Mouse (Mus musculus) liver, adult 2 months (tissue): ENCODE data around the gene Adgrl1. TPM values are rescaled to one million over a fixed set of nuclear protein-coding genes. Genes with fewer than 3 reads are reported as not detected.

ENCODE experiments used
- DNase-seq: peaks from one replicate; pipeline ENCODE4 v3.0.0-alpha.2; 2011; ENCODE audit warnings: low read depth, low spot score; ENCODE audit errors: extremely low read depth
- H3K27ac ChIP-seq: fragments of 200-500 bp; replicated peaks from 2 replicates; pipeline ENCODE4 v1.5.1; 2012; ENCODE audit warnings: low read depth, mild to moderate bottlenecking, control low read depth, inconsistent platforms, low read length; ENCODE audit not compliant: insufficient read depth
- H3K27me3 ChIP-seq: fragments of 200-500 bp; 2 replicates; pipeline ENCODE4 v1.6.1; 2012; ENCODE audit warnings: mild to moderate bottlenecking, moderate library complexity, low read length, inconsistent platforms; ENCODE audit not compliant: control insufficient read depth, insufficient read depth
- H3K36me3 ChIP-seq: fragments of 200-500 bp; 2 replicates; pipeline ENCODE4 v1.6.1; 2012; ENCODE audit warnings: low read length, inconsistent platforms; ENCODE audit not compliant: control insufficient read depth, insufficient read depth
- H3K4me1 ChIP-seq: fragments of 200-500 bp; 2 replicates; pipeline ENCODE4 v1.6.1; 2011; ENCODE audit warnings: low read length; ENCODE audit not compliant: control insufficient read depth, insufficient read depth
- H3K4me3 ChIP-seq: fragments of 200-500 bp; 2 replicates; pipeline ENCODE4 v1.5.1; 2011; ENCODE audit warnings: low read depth, mild to moderate bottlenecking, control low read depth, low read length, moderate library complexity; ENCODE audit not compliant: insufficient read depth
- H3K79me2 ChIP-seq: fragments of 200-500 bp; 2 replicates; pipeline ENCODE4 v1.6.1; 2012; ENCODE audit warnings: inconsistent platforms, mild to moderate bottlenecking, low read length, moderate library complexity; ENCODE audit not compliant: control insufficient read depth, insufficient read depth
- H3K9ac ChIP-seq: fragments of 200-500 bp; 2 replicates; pipeline ENCODE4 v1.6.1; 2012; ENCODE audit warnings: low read depth, mild to moderate bottlenecking, control low read depth, inconsistent platforms, low read length
- CTCF ChIP-seq: fragments of 200-500 bp; IDR thresholded peaks from 2 replicates; pipeline ENCODE4 v1.5.1; 2011; ENCODE audit warnings: low read depth, low read length, control low read depth
- POLR2A ChIP-seq: fragments of 200-500 bp; IDR thresholded peaks from 2 replicates; pipeline ENCODE4 v1.6.1; 2011; ENCODE audit warnings: low read length, control low read depth; ENCODE audit not compliant: insufficient read depth; ENCODE audit errors: extremely low read depth
- WGBS: fragments of 180-500 bp; shearing (Covaris S2); methylation state at CpG from one replicate; pipeline ENCODE4 v1.1.7; 2018; 5-methylcytosine and 5-hydroxymethylcytosine counted together
- polyA plus RNA-seq: library from polyadenylated mRNA; depleted of rRNA; stranded (reverse); fragments of >200 nt; gene quantifications from 2 replicates; pipeline ENCODE4 v1.2.3, GENCODE M21; 2012
- total RNA-seq: library from RNA; depleted of rRNA; stranded (reverse); fragments of >200 nt; gene quantifications from 2 replicates; pipeline ENCODE4 v1.2.3, GENCODE M21; 2014

Gene Adgrl1
- total and polyA plus RNA-seq, 2 experiments: 1.6 to 3.5 TPM

DNA sequence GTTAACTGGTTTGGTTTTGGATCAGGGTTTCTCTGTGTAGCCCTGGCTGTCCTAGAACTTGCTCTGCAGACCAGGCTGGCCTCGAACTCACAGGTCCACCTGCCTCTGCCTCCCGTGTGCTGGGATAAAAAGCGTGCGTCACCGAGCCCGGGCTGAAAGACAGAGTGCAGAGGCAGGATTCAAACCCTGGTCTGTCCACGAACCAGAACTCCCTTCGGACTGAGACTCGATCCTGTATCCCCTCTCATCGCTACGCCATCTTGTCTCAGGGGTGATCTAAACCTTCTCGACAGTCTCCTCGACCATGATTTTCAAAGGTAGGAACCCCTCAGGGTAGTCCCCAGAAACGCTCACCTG lies 54.8 kb downstream of the Adgrl1 start:
- H3K27me3 ChIP-seq: no peaks in the 10 kb centered on the region
- TF ChIP-seq CTCF: no peak
- TF ChIP-seq POLR2A: no peak
- H3K36me3 ChIP-seq: no peaks in the 10 kb centered on the region
- DNase-seq: no peak
- WGBS: under 1% methylated on average over 14 of the region's 14 CpGs
- H3K4me1 ChIP-seq: 0 out of 2 replicates have a peak, but pooled peaks cover 1% of the 10 kb centered on the region
- peak overlapping the region; percentile 75 for H3K9ac ChIP-seq
- peak overlapping the region; percentile 58 for H3K4me3 ChIP-seq
- peak overlapping the region; percentile 89 for H3K27ac ChIP-seq
- H3K79me2 ChIP-seq: no peaks in the 10 kb centered on the region

GRCm38 (mm10) chr8:83955106-83955957 lies 55.4 kb downstream of the Adgrl1 start, which contains the start of the genes Gm10644 and Asf1b:
TSS of gene Gm10644 (minus strand) at chr8:83955205.
TSS of gene Asf1b (plus strand) at chr8:83955507.
- Histone ChIP-seq H3K27me3 (no peaks in the 10 kb centered on the region), H3K79me2 (no peaks in the 10 kb centered on the region), H3K36me3 (no peaks in the 10 kb centered on the region), H3K27ac (peak within 1 kb of the TSS; percentile 89), H3K4me3 (peak within 1 kb of the TSS; percentile 75), H3K9ac (peak within 1 kb of the TSS; percentile 75), H3K4me1 (0 out of 2 replicates have a peak, but pooled peaks cover 1% of the 10 kb centered on the region)
- under 1% methylated on average over 75 of the region's 75 CpGs for WGBS
- TF ChIP-seq CTCF: peak; percentile 86
- peak; percentile 64; the same call in 1 of the 2 replicates for TF ChIP-seq POLR2A
- DNase-seq: peak; percentile 99

GRCm38 (mm10) chr8:83955958-83956218 lies 56.0 kb downstream of the Adgrl1 start:
- Histone ChIP-seq H3K36me3 (no peaks in the 10 kb centered on the region), H3K4me3 (peak overlapping the region; percentile 75), H3K27ac (no peak overlapping the region), H3K79me2 (no peaks in the 10 kb centered on the region), H3K4me1 (0 out of 2 replicates have a peak, but pooled peaks cover 1% of the 10 kb centered on the region), H3K9ac (peak overlapping the region; percentile 3; the same call in 1 of the 2 replicates), H3K27me3 (no peaks in the 10 kb centered on the region)
- TF ChIP-seq POLR2A: no peak
- TF ChIP-seq CTCF: no peak
- no peak for DNase-seq
- WGBS: 1% methylated on average over 15 of the region's 15 CpGs

GRCm38 (mm10) chr8:83956789-83957188 lies 56.9 kb downstream of the Adgrl1 start:
- Histone ChIP-seq H3K4me3 (no peak overlapping the region), H3K9ac (no peak overlapping the region), H3K36me3 (no peaks in the 10 kb centered on the region), H3K27me3 (no peaks in the 10 kb centered on the region), H3K79me2 (no peaks in the 10 kb centered on the region), H3K27ac (no peak overlapping the region), H3K4me1 (0 out of 2 replicates have a peak, but pooled peaks cover 1% of the 10 kb centered on the region)
- WGBS: 44% methylated on average over 1 of the region's 1 CpGs
- no peak for DNase-seq
- TF ChIP-seq POLR2A: no peak
- no peak for TF ChIP-seq CTCF

DNA sequence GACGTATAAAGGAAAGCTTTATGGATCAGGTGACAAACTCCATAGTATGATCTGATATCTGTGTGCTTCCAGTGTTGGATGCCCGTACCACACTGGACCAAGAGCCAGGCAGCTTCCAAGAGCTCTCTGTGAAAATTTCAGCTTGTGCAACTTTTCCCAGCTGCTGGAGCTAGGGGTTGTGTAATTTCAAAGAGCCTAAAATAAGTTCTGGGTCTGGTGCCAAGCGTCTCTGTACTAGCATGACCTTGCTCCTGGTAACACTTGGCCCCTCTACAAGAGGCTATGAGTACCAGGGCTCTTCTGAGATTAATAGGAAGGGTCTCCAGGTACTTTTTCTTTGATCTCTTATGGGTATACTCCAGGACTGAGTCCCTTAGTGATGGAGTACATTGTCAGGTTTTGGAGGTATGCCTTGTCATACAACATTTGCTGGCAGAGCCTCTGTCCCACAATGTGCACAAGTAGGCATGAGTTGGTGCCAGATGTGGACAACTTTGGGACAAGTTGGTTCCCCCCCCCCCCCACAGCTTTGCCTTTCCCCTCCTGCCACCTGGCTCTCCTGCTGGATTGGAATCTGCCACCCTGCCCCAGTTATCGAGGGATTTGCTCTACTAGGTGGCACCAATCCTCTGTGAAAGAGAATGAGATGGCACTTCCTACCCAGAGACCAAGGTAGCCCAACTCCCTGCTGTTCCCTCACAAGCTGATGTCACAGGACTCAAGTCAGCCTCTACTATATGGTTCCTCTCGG lies 64.3 kb downstream of the Adgrl1 start:
- H3K4me3 ChIP-seq: no peak overlapping the region
- no peak overlapping the region for H3K9ac ChIP-seq
- WGBS: 28% methylated on average over 5 of the region's 5 CpGs
- H3K36me3 ChIP-seq: no peaks in the 10 kb centered on the region
- H3K4me1 ChIP-seq: peaks cover 8% of the 10 kb centered on the region
- peak; percentile 97 for DNase-seq
- TF ChIP-seq POLR2A (no peak), CTCF (no peak)
- H3K79me2 ChIP-seq: no peaks in the 10 kb centered on the region
- peak overlapping the region; percentile 93 for H3K27ac ChIP-seq
- no peaks in the 10 kb centered on the region for H3K27me3 ChIP-seq

- DNase-seq: no peak
- no peaks in the 10 kb centered on the region for H3K36me3 ChIP-seq
These were observed 67.8 kb downstream of the Adgrl1 start for GRCm38 (mm10) chr8:83967701-83968100.

More at GRCm38 (mm10) chr8:83967701-83968100, 67.8 kb downstream of the Adgrl1 start:
- Histone ChIP-seq H3K27ac (no peak overlapping the region), H3K4me3 (no peak overlapping the region), H3K4me1 (peaks cover 20% of the 10 kb centered on the region), H3K9ac (no peak overlapping the region), H3K27me3 (no peaks in the 10 kb centered on the region), H3K79me2 (no peaks in the 10 kb centered on the region)
- TF ChIP-seq CTCF (no peak), POLR2A (no peak)
- 93% methylated on average over 7 of the region's 7 CpGs for WGBS
